Mouse (Mus musculus) midbrain, embryonic 13.5 days (tissue): Measurements from ENCODE around the gene Wdr46. TPM values are rescaled to one million over a fixed set of nuclear protein-coding genes. Genes with fewer than 3 reads are reported as not detected.
A peak's percentile ranks its signal among the peaks of the same experiment; 100 is the strongest.
"Not testable (repeated sequence)": the region's sequence is repeated elsewhere in the genome, so short reads cannot be mapped to it uniquely, and the experiment has no call there.

Source experiments
- ATAC-seq: fragments of 200-750 bp; cut with Nextera tagmentation; 2 replicates; pipeline ENCODE4 v1.8.0; 2017; ENCODE audit warnings: mild to moderate bottlenecking, moderate TSS enrichment, moderate library complexity
- H3K27ac ChIP-seq: fragments of 300-500 bp; sonication (generic); 2 replicates; pipeline ENCODE4 v1.5.1; 2015; ENCODE audit warnings: inconsistent platforms, mild to moderate bottlenecking, moderate library complexity
- H3K27me3 ChIP-seq: fragments of 300-500 bp; sonication (generic); 2 replicates; pipeline ENCODE4 v1.6.1; 2015; ENCODE audit warnings: mild to moderate bottlenecking, inconsistent platforms
- H3K36me3 ChIP-seq: fragments of 300-500 bp; sonication (generic); 2 replicates; pipeline ENCODE4 v1.6.1; 2015; ENCODE audit warnings: mild to moderate bottlenecking, inconsistent platforms
- H3K4me1 ChIP-seq: fragments of 300-500 bp; sonication (generic); replicated peaks from 2 replicates; pipeline ENCODE4 v1.6.1; 2015; ENCODE audit warnings: inconsistent platforms
- H3K4me2 ChIP-seq: fragments of 300-500 bp; sonication (generic); replicated peaks from 2 replicates; pipeline ENCODE4 v1.6.1; 2015; ENCODE audit warnings: moderate library complexity, mild to moderate bottlenecking, inconsistent platforms
- H3K4me3 ChIP-seq: fragments of 300-500 bp; sonication (generic); replicated peaks from 2 replicates; pipeline ENCODE4 v1.5.1; 2015; ENCODE audit warnings: mild to moderate bottlenecking, inconsistent platforms
- H3K9ac ChIP-seq: fragments of 300-500 bp; sonication (generic); replicated peaks from 2 replicates; pipeline ENCODE4 v1.6.1; 2015; ENCODE audit warnings: mild to moderate bottlenecking, inconsistent platforms
- H3K9me3 ChIP-seq: fragments of 300-500 bp; sonication (generic); 2 replicates; pipeline ENCODE4 v1.6.1; 2016; ENCODE audit warnings: mild to moderate bottlenecking, inconsistent platforms
- WGBS: fragments of 180-500 bp; shearing (Covaris S2); methylation state at CpG from one replicate; pipeline ENCODE4 v1.1.7; 2015; 5-methylcytosine and 5-hydroxymethylcytosine counted together
- polyA plus RNA-seq: library from polyadenylated mRNA; unstranded; fragments of >200 nt; fragmentation: Nextera tagmentation; extraction: Ambion mirVana; gene quantifications from 2 replicates; pipeline ENCODE4 v1.2.1, GENCODE M21; 2015

Gene Wdr46
- polyA plus RNA-seq, 1 experiment from 2014 or later: 25.7 TPM

GRCm38 (mm10) chr17:33979512-33980050 is 39.1 kb downstream of the Wdr46 start:
- H3K27me3 ChIP-seq: peaks cover 51% of the 10 kb centered on the region
- no peak overlapping the region for H3K9ac ChIP-seq
- H3K4me2 ChIP-seq: no peak overlapping the region
- H3K36me3 ChIP-seq: no peaks in the 10 kb centered on the region
- WGBS: 77% methylated on average over 6 of the region's 6 CpGs
- no peaks in the 10 kb centered on the region for H3K9me3 ChIP-seq
- peaks cover 24% of the 10 kb centered on the region for H3K4me1 ChIP-seq
- ATAC-seq: no peak
- H3K4me3 ChIP-seq: no peak overlapping the region
- no peak overlapping the region for H3K27ac ChIP-seq

- Histone ChIP-seq H3K9me3 (no peaks in the 10 kb centered on the region), H3K27ac (no peak overlapping the region), H3K27me3 (peaks cover 50% of the 10 kb centered on the region), H3K9ac (no peak overlapping the region; the same call in 1 of the 2 replicates), H3K4me2 (peak overlapping the region; percentile 59), H3K36me3 (no peaks in the 10 kb centered on the region), H3K4me1 (peaks cover 24% of the 10 kb centered on the region), H3K4me3 (peak overlapping the region; percentile 49; the same call in 1 of the 2 replicates)
- peak; percentile 9; the same call in 1 of the 2 replicates for ATAC-seq
- WGBS: 79% methylated on average over 19 of the region's 19 CpGs
These were observed 39.9 kb downstream of the Wdr46 start for GRCm38 (mm10) chr17:33980181-33981035.

- peaks cover 24% of the 10 kb centered on the region for H3K4me1 ChIP-seq
- H3K9me3 ChIP-seq, H3K36me3 ChIP-seq: not testable (repeated sequence)
- peak; percentile 97 for ATAC-seq
- H3K4me3 ChIP-seq: peak overlapping the region; percentile 49
- WGBS: under 1% methylated on average over 27 of the region's 27 CpGs
- H3K27me3 ChIP-seq: peaks cover 42% of the 10 kb centered on the region
- H3K27ac ChIP-seq: peak overlapping the region; percentile 90
- H3K9ac ChIP-seq: peak overlapping the region; percentile 63
- H3K4me2 ChIP-seq: peak overlapping the region; percentile 59
These were observed 40.9 kb downstream of the Wdr46 start for GRCm38 (mm10) chr17:33981192-33981909.

GRCm38 (mm10) chr17:33982136-33982535 is 41.7 kb downstream of the Wdr46 start:
- peak overlapping the region; percentile 59 for H3K4me2 ChIP-seq
- H3K27me3 ChIP-seq: peaks cover 36% of the 10 kb centered on the region
- H3K9ac ChIP-seq, ATAC-seq, H3K36me3 ChIP-seq, H3K9me3 ChIP-seq: not testable (repeated sequence)
- peaks cover 24% of the 10 kb centered on the region for H3K4me1 ChIP-seq
- WGBS: 15% methylated on average over 8 of the region's 8 CpGs
- peak overlapping the region; percentile 49 for H3K4me3 ChIP-seq
- H3K27ac ChIP-seq: 0 out of 2 replicates have a peak overlapping the region, but pooled peaks have one; percentile 90

GRCm38 (mm10) chr17:33991788-33992664 is 51.6 kb downstream of the Wdr46 start:
- H3K27me3 ChIP-seq: 0 out of 2 replicates have a peak, but pooled peaks cover 3% of the 10 kb centered on the region
- no peak overlapping the region for H3K4me2 ChIP-seq
- H3K9me3 ChIP-seq: no peaks in the 10 kb centered on the region
- ATAC-seq: peak; percentile 55; the same call in 1 of the 2 replicates
- H3K4me3 ChIP-seq: no peak overlapping the region
- WGBS: 33% methylated on average over 10 of the region's 10 CpGs
- no peaks in the 10 kb centered on the region for H3K4me1 ChIP-seq
- H3K36me3 ChIP-seq: no peaks in the 10 kb centered on the region
- no peak overlapping the region for H3K9ac ChIP-seq
- no peak overlapping the region for H3K27ac ChIP-seq

- 92% methylated on average over 8 of the region's 8 CpGs for WGBS
- no peak overlapping the region for H3K9ac ChIP-seq
- peaks cover 15% of the 10 kb centered on the region for H3K27me3 ChIP-seq
- no peak for ATAC-seq
- peaks cover 6% of the 10 kb centered on the region for H3K4me1 ChIP-seq
- H3K9me3 ChIP-seq: no peaks in the 10 kb centered on the region
- H3K4me2 ChIP-seq: no peak overlapping the region
- H3K4me3 ChIP-seq: no peak overlapping the region
- H3K36me3 ChIP-seq: no peaks in the 10 kb centered on the region
- H3K27ac ChIP-seq: no peak overlapping the region
These were observed 54.5 kb downstream of the Wdr46 start for GRCm38 (mm10) chr17:33994959-33995358.

GRCm38 (mm10) chr17:33995651-33996050 is 55.2 kb downstream of the Wdr46 start:
- Histone ChIP-seq H3K36me3 (no peaks in the 10 kb centered on the region), H3K4me2 (no peak overlapping the region), H3K4me1 (peaks cover 12% of the 10 kb centered on the region), H3K4me3 (no peak overlapping the region), H3K9ac (no peak overlapping the region), H3K27ac (no peak overlapping the region), H3K27me3 (peaks cover 22% of the 10 kb centered on the region), H3K9me3 (no peaks in the 10 kb centered on the region)
- no peak for ATAC-seq
- 78% methylated on average over 3 of the region's 3 CpGs for WGBS

- peaks cover 35% of the 10 kb centered on the region for H3K27me3 ChIP-seq
- not testable (repeated sequence) for H3K9me3 ChIP-seq, H3K36me3 ChIP-seq, H3K9ac ChIP-seq, H3K27ac ChIP-seq, ATAC-seq, H3K4me2 ChIP-seq, H3K4me3 ChIP-seq
- 90% methylated on average over 2 of the region's 2 CpGs for WGBS
- H3K4me1 ChIP-seq: peaks cover 12% of the 10 kb centered on the region
These were observed 56.6 kb downstream of the Wdr46 start for GRCm38 (mm10) chr17:33997025-33997424.

GRCm38 (mm10) chr17:33998697-33999096 is 58.2 kb downstream of the Wdr46 start:
- H3K36me3 ChIP-seq, H3K4me3 ChIP-seq, H3K9me3 ChIP-seq, H3K4me2 ChIP-seq, H3K27ac ChIP-seq, H3K9ac ChIP-seq, ATAC-seq: not testable (repeated sequence)
- Histone ChIP-seq H3K27me3 (peaks cover 39% of the 10 kb centered on the region), H3K4me1 (peaks cover 12% of the 10 kb centered on the region)
- WGBS: 57% methylated on average over 5 of the region's 5 CpGs
